Mouse (Mus musculus): ENCODE data around the gene Zbtb25. TPM values are rescaled to one million over a fixed set of nuclear protein-coding genes. Genes with fewer than 3 reads are reported as not detected.

The Zbtb25 gene
- total and polyA plus RNA-seq, 3 experiments = 5.5 to 12.3 TPM; not detected in 1

- Histone ChIP-seq H3K9me3 (replicated peaks; ENCODE audit: insufficient read depth, low read length) (no peaks in the 10 kb centered on the region), H3K4me1 (ENCODE audit: control insufficient read depth in 1 of 2, insufficient read depth in 2 of 2, low read length in 2 of 2) (peaks cover 26 to 41% of the 10 kb centered on the region in 2 experiments), H3K79me2 (ENCODE audit: control insufficient read depth, insufficient read depth, low read length, poor library complexity) (peaks cover 60% of the 10 kb centered on the region), H3K27ac (ENCODE audit: control insufficient read depth, low read depth, low read length) (peak overlapping the region; percentile 18), H3K9ac (ENCODE audit: control insufficient read depth, low read depth, low read length, poor library complexity, severe bottlenecking) (peak overlapping the region; percentile 16), H3K27me3 (ENCODE audit: control insufficient read depth in 1 of 2, insufficient read depth in 2 of 2, low read length in 2 of 2) (no peaks in the 10 kb centered on the region), H3K36me3 (ENCODE audit: control insufficient read depth in 1 of 2, insufficient read depth in 2 of 2, low read length in 2 of 2) (peaks cover 0 to 45% of the 10 kb centered on the region in 2 experiments; a peak in 2 of 4 replicates), H3K4me3 (ENCODE audit: control insufficient read depth in 1 of 2, insufficient read depth in 1 of 2, low read depth in 2 of 2, low read length in 2 of 2) (no peak overlapping the region; a peak in 1 of 4 replicates)
- TF ChIP-seq TCF12 (IDR thresholded peaks at IDR 0.05; ENCODE audit: low read depth, low read length) = no peak
- TF ChIP-seq BHLHE40 (IDR thresholded peaks at IDR 0.05; ENCODE audit: borderline replicate concordance, low read depth, low read length) = no peak
- no peak for TF ChIP-seq MYB (IDR thresholded peaks at IDR 0.05; ENCODE audit: low read depth, low read length)
- no peak for TF ChIP-seq SIN3A (IDR thresholded peaks at IDR 0.05; ENCODE audit: low read length)
- no peak for TF ChIP-seq JUND (IDR thresholded peaks at IDR 0.05; ENCODE audit: low read depth, low read length)
- TF ChIP-seq ETS1 (IDR thresholded peaks at IDR 0.05; ENCODE audit: low read depth, low read length) = no peak
- TF ChIP-seq ELF1 (IDR thresholded peaks at IDR 0.05; ENCODE audit: low read depth, low read length) = no peak
- TF ChIP-seq CHD2 (IDR thresholded peaks at IDR 0.05; ENCODE audit: low read length) = no peak
- no peak for TF ChIP-seq POLR2AphosphoS2 (IDR thresholded peaks at IDR 0.05; ENCODE audit: low read length)
- TF ChIP-seq NELFE (IDR thresholded peaks at IDR 0.05; ENCODE audit: low read depth, low read length) = no peak
- no peak for TF ChIP-seq MEF2A (IDR thresholded peaks at IDR 0.05; ENCODE audit: extremely low read depth, insufficient replicate concordance, low read depth, low read length, poor library complexity, severe bottlenecking)
- TF ChIP-seq NRF1 (IDR thresholded peaks at IDR 0.05; ENCODE audit: insufficient read depth, low read depth, low read length, poor library complexity, severe bottlenecking) = no peak
- TF ChIP-seq UBTF (IDR thresholded peaks at IDR 0.05; ENCODE audit: borderline replicate concordance, insufficient read depth, low read depth, low read length) = no peak
- TF ChIP-seq MAFK (IDR thresholded peaks at IDR 0.05; ENCODE audit: borderline replicate concordance, low read depth, low read length) = no peak
- TF ChIP-seq RCOR1 (IDR thresholded peaks at IDR 0.05; ENCODE audit: low read depth, low read length) = no peak
- TF ChIP-seq GATA1 (IDR thresholded peaks at IDR 0.05; ENCODE audit: low read depth, low read length) = no peak
- no peak for TF ChIP-seq E2F4 (IDR thresholded peaks at IDR 0.05; ENCODE audit: borderline replicate concordance, low read depth, low read length)
- TF ChIP-seq RAD21 (IDR thresholded peaks at IDR 0.05; ENCODE audit: low read depth, low read length) = no peak
- TF ChIP-seq EP300 (IDR thresholded peaks at IDR 0.05; ENCODE audit: low read depth in 1 of 2, low read length in 2 of 2) = no peak
- no peak for DNase-seq (ENCODE audit: low read depth, low spot score)
Measured at GRCm38 (mm10) chr12:76366276-76366675, 3.1 kb downstream of the Zbtb25 start.

GRCm38 (mm10) chr12:76362303-76362676 lies 7.1 kb downstream of the Zbtb25 start:
- H3K27ac ChIP-seq (ENCODE audit: control insufficient read depth, low read depth, low read length) = peak overlapping the region; percentile 98
- no peaks in the 10 kb centered on the region for H3K27me3 ChIP-seq (ENCODE audit: control insufficient read depth in 1 of 2, insufficient read depth in 2 of 2, low read length in 2 of 2)
- H3K4me3 ChIP-seq (ENCODE audit: control insufficient read depth in 1 of 2, insufficient read depth in 1 of 2, low read depth in 2 of 2, low read length in 2 of 2) = peak overlapping the region; percentile 1 to 50
- H3K4me1 ChIP-seq (ENCODE audit: control insufficient read depth in 1 of 2, insufficient read depth in 2 of 2, low read length in 2 of 2) = peaks cover 33 to 38% of the 10 kb centered on the region in 2 experiments
- H3K9me3 ChIP-seq (replicated peaks; ENCODE audit: insufficient read depth, low read length) = no peaks in the 10 kb centered on the region
- TF ChIP-seq MYC (IDR thresholded peaks at IDR 0.05; ENCODE audit: low read depth, low read length) (peak; percentile 47; the same call in 1 of the 2 replicates), BHLHE40 (IDR thresholded peaks at IDR 0.05; ENCODE audit: borderline replicate concordance, low read depth, low read length) (no peak), MYB (IDR thresholded peaks at IDR 0.05; ENCODE audit: low read depth, low read length) (no peak), CHD1 (IDR thresholded peaks at IDR 0.05; ENCODE audit: low read depth, low read length) (peak; percentile 47), CTCF (IDR thresholded peaks at IDR 0.05 in 2 of 3, conservative IDR thresholded peaks at IDR 0.05 in 1 of 3; ENCODE audit: control insufficient read depth in 1 of 3, insufficient read depth in 1 of 3, low read depth in 2 of 3, low read length in 3 of 3, poor library complexity in 1 of 3, severe bottlenecking in 1 of 3) (no peak), MEF2A (IDR thresholded peaks at IDR 0.05; ENCODE audit: extremely low read depth, insufficient replicate concordance, low read depth, low read length, poor library complexity, severe bottlenecking) (no peak), POLR2AphosphoS5 (IDR thresholded peaks at IDR 0.05; ENCODE audit: borderline replicate concordance, low read depth, low read length) (no peak; the same call in 1 of the 2 replicates), TBP (IDR thresholded peaks at IDR 0.05; ENCODE audit: low read depth, low read length) (peak; percentile 55; the same call in 1 of the 2 replicates), NELFE (IDR thresholded peaks at IDR 0.05; ENCODE audit: low read depth, low read length) (no peak), USF2 (IDR thresholded peaks at IDR 0.05; ENCODE audit: borderline replicate concordance in 1 of 2, insufficient read depth in 1 of 2, low read depth in 1 of 2, low read length in 2 of 2) (no peak), POLR2A (IDR thresholded peaks at IDR 0.05; ENCODE audit: control insufficient read depth in 1 of 2, insufficient read depth in 1 of 2, low read depth in 1 of 2, low read length in 2 of 2, poor library complexity in 1 of 2) (peak; percentile 5 to 36; a peak in 1 of 4 replicates), MXI1 (IDR thresholded peaks at IDR 0.05; ENCODE audit: low read depth, low read length) (peak; percentile 13; the same call in 1 of the 2 replicates)
- peak overlapping the region; percentile 85 for H3K9ac ChIP-seq (ENCODE audit: control insufficient read depth, low read depth, low read length, poor library complexity, severe bottlenecking)
- peak; percentile 82 for DNase-seq (ENCODE audit: low read depth, low spot score)
- peaks cover 0 to 50% of the 10 kb centered on the region in 2 experiments; a peak in 2 of 4 replicates for H3K36me3 ChIP-seq (ENCODE audit: control insufficient read depth in 1 of 2, insufficient read depth in 2 of 2, low read length in 2 of 2)
- H3K79me2 ChIP-seq (ENCODE audit: control insufficient read depth, insufficient read depth, low read length, poor library complexity) = peaks cover 24% of the 10 kb centered on the region
